In the genomic region with DNA sequence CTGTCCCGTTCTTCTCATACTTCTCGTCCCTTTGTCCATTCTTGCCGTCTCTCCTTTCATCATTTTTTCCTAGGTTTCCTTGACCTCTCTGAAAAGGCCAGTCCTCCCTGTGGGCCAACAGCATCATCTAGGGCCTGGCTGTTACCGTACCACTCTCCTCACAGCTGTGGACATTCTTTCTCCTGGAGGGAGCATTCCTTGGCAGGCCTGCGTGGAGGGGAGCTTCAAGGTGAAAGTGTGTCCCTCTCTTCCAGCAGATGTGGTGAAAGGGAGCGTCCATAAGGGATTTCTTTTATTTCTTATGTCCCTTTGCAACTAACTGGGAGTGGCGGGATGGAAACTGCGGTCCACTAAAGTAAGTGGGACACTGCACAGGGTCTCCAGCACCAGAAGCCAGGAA, we compare ENCODE assay signal across 19 mouse cellular contexts.
"Had no signal": no experiment of that assay in that cellular context is flagged by ENCODE, and none has a peak within 500 bp of the region (broad histone marks: within the 10 kb centered on the region; RNA-seq: fewer than 3 reads in every experiment).

No protein-coding gene starts in this region.

- DNase-seq: lung, adult 18-20 months; lung, embryonic 14.5 days; lung, postnatal 10 days; lung, postnatal 4 days; midbrain, embryonic 14.5 days; retina, postnatal 1 day; right cerebral cortex, adult 18-20 months; right cerebral cortex, postnatal 25 days; right cerebral cortex, postnatal 4 days; spleen, adult 18-20 months; thymus, adult 18-20 months; thymus, postnatal 14 days; thymus, postnatal 36 days had no signal

- ATAC-seq: midbrain, embryonic 16.5 days had no signal

- H3K9me3 ChIP-seq: midbrain, embryonic 12.5 days; neural tube, embryonic 13.5 days; neural tube, embryonic 15.5 days had no signal

- H3K4me2 ChIP-seq: lung, embryonic 14.5 days; midbrain, embryonic 12.5 days; neural tube, embryonic 13.5 days; neural tube, embryonic 15.5 days had no signal

- H3K4me3 ChIP-seq: midbrain, embryonic 10.5 days; midbrain, embryonic 12.5 days; myocyte; neural tube, embryonic 13.5 days; neural tube, embryonic 15.5 days had no signal

- H3K27ac ChIP-seq: midbrain, embryonic 10.5 days; midbrain, embryonic 12.5 days; neural tube, embryonic 13.5 days; neural tube, embryonic 15.5 days had no signal

- H3K9ac ChIP-seq: lung, embryonic 14.5 days; midbrain, embryonic 12.5 days; neural tube, embryonic 13.5 days; neural tube, embryonic 15.5 days had no signal

- H3K27me3 ChIP-seq: midbrain, embryonic 12.5 days; neural tube, embryonic 13.5 days; neural tube, embryonic 15.5 days had no signal

- H3K4me1 ChIP-seq: midbrain, embryonic 10.5 days; midbrain, embryonic 12.5 days; neural tube, embryonic 13.5 days; neural tube, embryonic 15.5 days had no signal

- H3K36me3 ChIP-seq: midbrain, embryonic 10.5 days; midbrain, embryonic 12.5 days; neural tube, embryonic 13.5 days; neural tube, embryonic 15.5 days had no signal
